Mouse (Mus musculus) embryonic facial prominence, embryonic 15.5 days (tissue): ENCODE measurements around the gene Pitpnc1. TPM values are rescaled to one million over a fixed set of nuclear protein-coding genes. Genes with fewer than 3 reads are reported as not detected.
A peak's percentile ranks its signal among the peaks of the same experiment; 100 is the strongest.

Experiments used
- ATAC-seq: fragments of 200-750 bp; cut with Nextera tagmentation; 2 replicates; pipeline ENCODE4 v1.8.0; 2017; ENCODE audit warnings: low read depth, moderate TSS enrichment; ENCODE audit not compliant: insufficient number of reproducible peaks, low FRiP score, low TSS enrichment
- H3K27ac ChIP-seq: fragments of 300-500 bp; sonication (generic); replicated peaks from 2 replicates; pipeline ENCODE4 v1.5.1; 2015; ENCODE audit warnings: mild to moderate bottlenecking, inconsistent platforms
- H3K27me3 ChIP-seq: fragments of 300-500 bp; sonication (generic); 2 replicates; pipeline ENCODE4 v1.6.1; 2015; ENCODE audit warnings: inconsistent platforms
- H3K36me3 ChIP-seq: fragments of 300-500 bp; sonication (generic); 2 replicates; pipeline ENCODE4 v1.6.1; 2015; ENCODE audit warnings: mild to moderate bottlenecking, inconsistent platforms
- H3K4me1 ChIP-seq: fragments of 300-500 bp; sonication (generic); 2 replicates; pipeline ENCODE4 v1.6.1; 2015; ENCODE audit warnings: inconsistent platforms
- H3K4me2 ChIP-seq: fragments of 300-500 bp; sonication (generic); replicated peaks from 2 replicates; pipeline ENCODE4 v1.6.1; 2015; ENCODE audit warnings: mild to moderate bottlenecking, inconsistent platforms
- H3K4me3 ChIP-seq: fragments of 300-500 bp; sonication (generic); replicated peaks from 2 replicates; pipeline ENCODE4 v1.5.1; 2015; ENCODE audit warnings: mild to moderate bottlenecking, inconsistent platforms
- H3K9ac ChIP-seq: fragments of 300-500 bp; sonication (generic); 2 replicates; pipeline ENCODE4 v1.6.1; 2015; ENCODE audit warnings: inconsistent platforms
- H3K9me3 ChIP-seq: fragments of 300-500 bp; sonication (generic); replicated peaks from 2 replicates; pipeline ENCODE4 v1.6.1; 2016; ENCODE audit warnings: inconsistent platforms
- WGBS: fragments of 180-500 bp; shearing (Covaris S2); methylation state at CpG from one replicate; pipeline ENCODE4 v1.1.7; 2015; 5-methylcytosine and 5-hydroxymethylcytosine counted together
- polyA plus RNA-seq: library from polyadenylated mRNA; unstranded; fragments of >200 nt; fragmentation: Nextera tagmentation; extraction: Ambion mirVana; gene quantifications from 2 replicates; pipeline ENCODE4 v1.2.1, GENCODE M21; 2015

Pitpnc1 gene
- polyA plus RNA-seq, 1 experiment from 2014 or later, result 22.0 TPM

DNA sequence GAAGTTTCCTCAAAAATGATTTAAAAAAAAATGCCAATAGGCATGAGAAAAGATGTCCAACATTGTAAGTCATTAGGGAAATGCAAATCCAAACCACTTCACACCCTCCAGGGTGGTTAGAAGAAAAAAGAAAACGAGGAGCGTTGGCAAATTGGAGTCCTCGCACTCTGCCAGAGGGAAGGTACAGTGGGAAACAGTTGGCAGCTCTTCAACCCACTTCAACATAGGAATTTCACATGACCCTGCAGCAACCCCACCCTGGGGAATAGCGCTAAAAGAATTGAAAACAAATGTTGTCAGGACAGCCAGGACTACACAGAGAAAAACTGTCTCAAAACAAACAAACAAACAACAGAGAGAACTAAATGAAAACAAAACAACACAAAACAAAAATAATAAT, 32.8 kb downstream of the Pitpnc1 start:
- ATAC-seq, result 0 out of 2 replicates have a peak, but pooled peaks have one; percentile 61
- Histone ChIP-seq H3K27ac (peak overlapping the region; percentile 5), H3K4me2 (no peak overlapping the region), H3K9me3 (no peaks in the 10 kb centered on the region), H3K4me3 (no peak overlapping the region), H3K9ac (no peak overlapping the region), H3K27me3 (no peaks in the 10 kb centered on the region), H3K36me3 (no peaks in the 10 kb centered on the region), H3K4me1 (peaks cover 23% of the 10 kb centered on the region)
- 24% methylated on average over 4 of the region's 4 CpGs for WGBS

DNA sequence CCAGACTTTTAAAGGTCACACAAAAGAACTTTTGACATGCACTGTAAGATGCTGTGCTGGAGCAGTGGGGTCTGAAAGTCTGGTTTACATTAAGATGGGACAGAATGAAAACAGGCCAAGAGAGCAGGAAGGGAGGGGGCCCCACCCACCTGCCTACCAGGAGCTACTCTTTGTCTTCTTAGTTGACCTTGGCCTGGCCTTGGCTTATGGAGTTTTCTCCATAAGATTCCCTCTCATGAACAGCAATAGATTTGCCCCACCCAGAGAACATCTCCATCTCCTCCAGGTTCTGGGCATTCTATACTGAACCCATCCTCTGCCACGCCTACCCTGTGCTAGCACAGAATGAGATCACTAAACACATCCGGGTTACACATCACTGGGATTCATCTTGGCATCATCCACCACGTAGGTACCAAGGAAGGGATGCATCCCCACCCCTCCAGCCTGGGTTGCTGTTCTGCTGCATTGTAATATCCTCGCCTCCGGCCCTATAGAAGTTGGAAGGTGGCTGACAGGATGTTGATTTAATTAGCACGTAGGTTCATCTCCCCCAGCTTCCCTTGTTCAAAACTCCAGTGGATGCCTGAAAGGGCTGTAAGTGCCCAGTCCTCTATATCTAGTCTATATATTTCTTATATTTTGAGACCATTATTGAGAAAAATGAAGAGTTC, 34.6 kb downstream of the Pitpnc1 start:
- Histone ChIP-seq H3K4me1 (peaks cover 23% of the 10 kb centered on the region), H3K27ac (no peak overlapping the region)
- WGBS, result 87% methylated on average over 6 of the region's 6 CpGs

DNA sequence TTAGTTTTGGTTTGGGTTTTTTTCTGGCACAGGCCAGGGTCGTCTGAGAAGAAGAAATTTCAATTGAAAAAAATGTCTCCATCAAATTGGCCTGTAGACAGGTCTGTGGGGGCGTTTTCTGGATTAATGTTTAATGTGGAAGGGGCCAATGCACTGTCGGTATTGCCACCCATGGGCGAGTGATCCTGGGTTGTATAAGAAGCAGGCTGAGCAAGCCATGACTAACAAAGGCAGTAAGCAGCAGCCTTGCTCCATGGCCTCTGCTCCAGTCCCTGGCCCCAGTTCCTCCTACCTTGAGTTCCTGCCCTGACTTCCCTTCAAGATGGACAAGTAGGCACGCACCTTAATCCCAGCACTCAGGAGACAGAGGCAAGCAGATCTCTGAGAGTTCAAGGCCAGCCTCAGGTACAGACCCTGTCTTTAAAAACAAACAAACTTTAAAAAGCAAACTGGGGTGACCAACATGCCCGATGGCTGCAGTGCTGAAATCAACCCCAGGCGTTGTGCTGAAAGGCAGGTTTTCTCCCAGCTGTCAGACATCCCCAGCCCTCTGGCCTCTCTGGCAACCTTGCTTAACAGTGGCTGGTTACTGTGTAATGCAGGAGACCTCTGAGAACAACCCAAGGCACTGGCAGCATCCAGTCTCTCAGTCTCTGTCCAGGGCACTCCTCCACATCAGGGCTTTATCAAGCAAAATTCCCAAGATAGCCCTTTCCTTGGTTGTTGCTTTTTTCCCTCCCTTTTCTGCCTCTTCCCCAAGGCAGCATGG, 39.1 kb downstream of the Pitpnc1 start:
- Histone ChIP-seq H3K4me1 (peaks cover 10% of the 10 kb centered on the region; the same call in 1 of the 2 replicates), H3K4me3 (no peak overlapping the region), H3K9ac (no peak overlapping the region), H3K27ac (no peak overlapping the region), H3K4me2 (no peak overlapping the region), H3K27me3 (no peaks in the 10 kb centered on the region), H3K36me3 (no peaks in the 10 kb centered on the region), H3K9me3 (no peaks in the 10 kb centered on the region)
- 73% methylated on average over 7 of the region's 7 CpGs for WGBS
- no peak for ATAC-seq

More for the DNA sequence above, 34.6 kb downstream of the Pitpnc1 start:
- Histone ChIP-seq H3K9me3 (no peaks in the 10 kb centered on the region), H3K27me3 (no peaks in the 10 kb centered on the region), H3K4me3 (no peak overlapping the region), H3K4me2 (no peak overlapping the region), H3K36me3 (no peaks in the 10 kb centered on the region), H3K9ac (no peak overlapping the region)
- no peak for ATAC-seq

DNA sequence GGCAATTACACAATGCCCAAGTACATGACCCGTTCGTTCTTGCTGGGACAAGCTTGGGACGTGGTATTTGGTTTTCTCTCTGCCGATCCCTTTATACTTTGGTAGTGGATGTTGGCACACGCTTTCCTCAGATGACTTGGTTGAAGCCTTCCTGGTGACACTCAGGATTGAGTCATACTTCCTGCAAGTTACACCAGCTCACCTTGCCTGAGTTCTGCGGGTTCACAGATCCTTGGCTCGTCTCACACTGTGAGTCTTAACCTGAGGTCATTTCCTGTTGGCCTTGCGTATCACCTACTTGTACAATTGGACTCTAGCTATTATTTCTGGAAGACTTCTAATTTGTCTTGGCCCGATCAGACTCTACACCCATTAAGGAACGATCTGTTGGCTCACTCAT, 42.5 kb downstream of the Pitpnc1 start:
- H3K27ac ChIP-seq, result no peak overlapping the region
- no peaks in the 10 kb centered on the region for H3K27me3 ChIP-seq
- no peak overlapping the region for H3K9ac ChIP-seq
- no peaks in the 10 kb centered on the region for H3K36me3 ChIP-seq
- no peak overlapping the region for H3K4me3 ChIP-seq
- no peaks in the 10 kb centered on the region for H3K9me3 ChIP-seq
- H3K4me2 ChIP-seq, result no peak overlapping the region
- ATAC-seq, result no peak
- 79% methylated on average over 10 of the region's 10 CpGs for WGBS
- H3K4me1 ChIP-seq, result peaks cover 8% of the 10 kb centered on the region

DNA sequence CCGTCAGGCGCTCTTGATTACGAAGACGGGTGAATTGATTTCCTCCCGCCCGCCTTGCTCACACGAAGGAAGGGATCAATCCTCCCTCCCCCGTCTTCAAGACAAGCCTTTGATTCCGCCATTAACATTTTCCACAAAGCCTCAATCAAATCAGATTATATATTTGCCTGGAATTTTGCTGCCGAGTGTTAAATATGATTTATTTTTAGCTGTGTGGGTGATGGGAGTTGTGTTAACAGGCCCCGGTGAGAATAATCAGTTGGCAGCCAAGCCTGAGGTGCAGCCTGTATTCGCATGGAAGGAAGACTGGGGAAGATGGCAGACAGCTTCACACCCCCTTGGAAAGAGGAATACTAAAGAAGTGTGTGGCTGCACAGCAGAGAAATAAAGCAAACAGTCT, 46.3 kb downstream of the Pitpnc1 start:
- no peaks in the 10 kb centered on the region for H3K27me3 ChIP-seq
- WGBS, result 81% methylated on average over 12 of the region's 12 CpGs
- no peak overlapping the region for H3K4me2 ChIP-seq
- no peak overlapping the region for H3K9ac ChIP-seq
- no peak overlapping the region for H3K27ac ChIP-seq
- H3K36me3 ChIP-seq, result no peaks in the 10 kb centered on the region
- no peak for ATAC-seq
- H3K4me1 ChIP-seq, result peaks cover 21% of the 10 kb centered on the region
- H3K4me3 ChIP-seq, result no peak overlapping the region
- H3K9me3 ChIP-seq, result no peaks in the 10 kb centered on the region

DNA sequence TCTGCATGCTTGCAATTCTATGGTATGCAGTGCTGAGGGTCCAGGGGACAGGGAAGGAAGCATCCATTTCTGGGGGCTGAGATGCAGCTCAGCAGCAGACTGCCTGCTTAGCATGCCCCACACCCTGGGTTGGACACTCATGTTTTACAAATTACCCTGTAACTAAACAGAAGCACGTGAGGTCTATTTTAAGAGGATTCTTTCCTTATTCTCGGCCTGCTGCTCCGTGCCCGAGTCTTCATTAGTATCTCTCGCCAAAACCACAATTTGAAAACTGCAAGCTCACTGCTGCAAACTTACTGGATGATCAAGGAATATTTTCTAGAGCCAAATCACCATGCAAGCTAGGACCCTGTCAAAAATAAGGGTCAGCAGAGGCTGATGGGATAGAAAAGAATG, 48.1 kb downstream of the Pitpnc1 start:
- ATAC-seq, result no peak
- 0 out of 2 replicates have a peak overlapping the region, but pooled peaks have one; percentile 36 for H3K27ac ChIP-seq
- 34% methylated on average over 5 of the region's 5 CpGs for WGBS
- no peaks in the 10 kb centered on the region for H3K9me3 ChIP-seq
- H3K9ac ChIP-seq, result no peak overlapping the region; the same call in 1 of the 2 replicates
- H3K4me2 ChIP-seq, result no peak overlapping the region
- no peaks in the 10 kb centered on the region for H3K27me3 ChIP-seq
- peaks cover 22% of the 10 kb centered on the region for H3K4me1 ChIP-seq
- H3K4me3 ChIP-seq, result no peak overlapping the region
- no peaks in the 10 kb centered on the region for H3K36me3 ChIP-seq

DNA sequence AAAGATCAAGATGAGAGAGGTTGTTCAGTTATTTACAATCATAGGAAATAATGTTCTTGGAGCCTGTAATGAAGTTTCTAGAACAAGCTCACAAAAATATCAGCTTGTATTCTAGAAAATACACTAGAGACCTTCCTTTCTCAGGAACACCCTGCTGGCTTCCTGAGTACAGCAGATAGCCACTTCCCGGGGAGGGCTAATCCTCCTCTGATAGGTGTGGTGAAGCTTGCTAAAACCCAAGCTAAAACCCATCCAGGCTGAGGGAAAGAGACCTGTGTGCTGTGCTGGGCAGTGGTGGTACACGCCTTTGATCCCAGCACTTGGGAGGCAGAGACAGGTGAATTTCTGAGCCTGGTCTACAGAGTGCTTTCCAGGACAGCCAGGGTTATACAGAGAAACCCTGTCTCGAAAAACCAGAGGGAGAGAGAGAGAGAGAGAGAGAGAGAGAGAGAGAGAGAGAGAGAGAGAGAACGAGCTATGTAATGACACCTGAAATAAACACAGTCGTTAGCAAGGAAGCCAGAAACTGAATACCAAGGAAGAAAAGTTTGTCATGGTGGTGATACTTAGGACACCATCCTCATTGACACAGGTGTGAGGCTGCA, 48.6 kb downstream of the Pitpnc1 start:
- ATAC-seq, result no peak
- Histone ChIP-seq H3K4me3 (no peak overlapping the region), H3K27me3 (no peaks in the 10 kb centered on the region), H3K9ac (no peak overlapping the region), H3K4me2 (no peak overlapping the region), H3K36me3 (no peaks in the 10 kb centered on the region), H3K9me3 (no peaks in the 10 kb centered on the region), H3K27ac (0 out of 2 replicates have a peak overlapping the region, but pooled peaks have one; percentile 36), H3K4me1 (peaks cover 27% of the 10 kb centered on the region)
- 68% methylated on average over 5 of the region's 5 CpGs for WGBS

DNA sequence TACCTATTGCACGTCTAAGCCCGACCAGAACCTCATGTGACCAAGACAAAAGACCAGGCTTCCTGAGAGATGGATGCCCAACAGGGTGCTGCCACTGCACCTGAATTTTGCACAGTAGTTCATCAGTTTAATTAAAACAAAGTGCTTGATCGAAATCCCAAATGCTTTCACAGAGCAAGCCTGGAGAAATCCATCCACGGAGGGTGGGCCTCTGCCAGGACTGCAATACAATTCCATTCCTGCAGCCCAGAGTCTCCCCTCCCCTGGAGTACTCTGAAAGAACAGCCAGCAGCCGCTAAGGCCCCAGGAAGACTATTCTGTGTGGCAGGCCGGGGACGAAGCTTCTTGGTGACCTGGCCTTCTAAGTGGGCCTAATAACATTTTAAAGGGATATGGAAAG, 50.6 kb downstream of the Pitpnc1 start:
- no peak for ATAC-seq
- Histone ChIP-seq H3K4me2 (no peak overlapping the region), H3K4me1 (peaks cover 40% of the 10 kb centered on the region), H3K36me3 (no peaks in the 10 kb centered on the region), H3K27me3 (no peaks in the 10 kb centered on the region), H3K27ac (no peak overlapping the region), H3K9ac (no peak overlapping the region), H3K4me3 (no peak overlapping the region), H3K9me3 (no peaks in the 10 kb centered on the region)
- 49% methylated on average over 7 of the region's 7 CpGs for WGBS

DNA sequence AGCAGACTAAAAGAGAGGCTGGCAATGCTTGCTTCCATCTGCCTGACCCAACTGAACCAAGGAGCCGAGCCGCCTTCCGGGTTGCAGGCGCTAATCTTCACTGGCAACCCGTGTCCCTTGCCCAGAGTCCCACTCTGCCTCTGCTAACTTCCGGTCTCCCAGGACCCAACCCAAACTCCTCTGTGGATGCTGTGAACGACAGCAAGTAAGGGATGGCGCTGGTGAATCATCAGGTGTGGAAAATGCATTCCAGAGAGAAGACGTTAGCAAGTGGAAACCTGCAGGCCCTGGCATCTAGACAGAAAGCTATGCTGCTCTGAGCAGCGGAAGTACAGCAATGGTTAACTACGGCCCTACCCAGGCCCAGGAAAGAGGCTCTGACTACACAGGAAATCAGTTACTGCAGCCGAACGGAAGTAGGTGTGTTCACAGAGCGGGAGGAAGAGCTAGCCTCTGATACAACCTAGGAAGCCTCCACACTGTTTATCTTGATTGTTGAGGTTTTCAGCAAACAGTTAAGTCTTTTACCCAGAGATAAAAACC, 53.4 kb downstream of the Pitpnc1 start:
- 32% methylated on average over 14 of the region's 14 CpGs for WGBS
- Histone ChIP-seq H3K27ac (peak overlapping the region; percentile 70), H3K4me2 (peak overlapping the region; percentile 17; the same call in 1 of the 2 replicates)

DNA sequence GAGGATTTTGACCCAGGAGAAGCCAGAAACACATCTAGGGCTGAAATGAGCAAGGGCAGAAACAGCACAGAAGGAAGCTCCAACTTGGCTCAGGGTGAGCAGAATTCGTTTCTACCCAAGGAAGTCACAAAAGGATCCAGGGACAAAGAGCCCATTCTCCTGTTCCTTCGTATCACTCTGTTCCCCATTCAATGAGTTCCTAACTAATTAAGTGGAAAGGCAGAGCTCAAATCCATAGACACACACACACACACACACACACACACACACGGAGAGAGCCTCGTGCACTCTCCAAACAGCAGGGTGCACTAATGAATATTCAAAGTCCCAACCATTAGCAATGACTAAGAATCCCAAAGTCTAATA, 54.0 kb downstream of the Pitpnc1 start:
- Histone ChIP-seq H3K4me1 (peaks cover 38% of the 10 kb centered on the region), H3K9me3 (no peaks in the 10 kb centered on the region), H3K36me3 (no peaks in the 10 kb centered on the region), H3K27me3 (no peaks in the 10 kb centered on the region), H3K4me2 (no peak overlapping the region), H3K9ac (no peak overlapping the region), H3K27ac (peak overlapping the region; percentile 70), H3K4me3 (no peak overlapping the region)
- 22% methylated on average over 4 of the region's 4 CpGs for WGBS
- no peak for ATAC-seq

More for the DNA sequence above, 53.4 kb downstream of the Pitpnc1 start:
- Histone ChIP-seq H3K4me3 (peak overlapping the region; percentile 9; the same call in 1 of the 2 replicates), H3K27me3 (no peaks in the 10 kb centered on the region), H3K9me3 (no peaks in the 10 kb centered on the region), H3K4me1 (peaks cover 43% of the 10 kb centered on the region), H3K36me3 (no peaks in the 10 kb centered on the region), H3K9ac (no peak overlapping the region)
- no peak for ATAC-seq

DNA sequence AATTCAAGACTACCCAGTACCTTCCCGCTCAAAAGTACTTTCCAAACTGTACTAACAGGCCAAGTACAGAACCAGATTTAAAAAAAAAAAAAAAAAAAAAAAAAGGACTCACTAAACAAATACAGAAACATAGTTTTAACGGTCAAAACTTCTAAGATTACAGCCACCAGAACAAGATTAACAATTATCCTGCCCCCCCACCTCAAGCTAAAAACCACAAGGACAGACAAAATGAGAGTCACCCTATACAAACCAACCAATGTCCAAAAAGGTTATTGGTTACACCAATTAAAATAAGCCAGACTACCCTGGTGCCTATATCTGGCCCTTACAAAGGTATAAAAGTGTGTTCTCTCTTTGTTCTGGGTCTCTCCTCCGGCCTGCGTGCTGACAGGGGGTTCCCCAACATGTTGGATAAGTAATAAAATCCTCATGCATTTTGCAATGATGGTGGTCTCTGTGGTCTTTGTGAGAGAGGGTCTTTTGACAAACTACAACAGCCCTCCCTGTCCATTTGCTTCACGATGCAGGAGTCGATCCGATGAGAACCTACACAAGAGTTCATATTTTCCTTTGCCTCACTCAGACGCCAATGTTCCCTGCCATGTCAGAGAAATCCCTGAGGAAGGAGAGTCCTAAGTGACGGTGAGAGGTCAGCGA, 54.5 kb downstream of the Pitpnc1 start:
- Histone ChIP-seq H3K27ac (peak overlapping the region; percentile 70; the same call in 1 of the 2 replicates), H3K4me2 (no peak overlapping the region), H3K27me3 (no peaks in the 10 kb centered on the region), H3K4me3 (no peak overlapping the region), H3K9ac (no peak overlapping the region), H3K36me3 (no peaks in the 10 kb centered on the region), H3K9me3 (no peaks in the 10 kb centered on the region), H3K4me1 (peaks cover 38% of the 10 kb centered on the region)
- no peak for ATAC-seq
- WGBS, result 51% methylated on average over 10 of the region's 10 CpGs
